Mouse (Mus musculus) G1E-ER4 (cell line): ENCODE data around the gene Vps37b. TPM values are rescaled to one million over a fixed set of nuclear protein-coding genes. Genes with fewer than 3 reads are reported as not detected.

Experiments used
- GATA1 ChIP-seq: IDR thresholded peaks from one replicate; pipeline ENCODE4 v1.8.0; 2012; ENCODE audit warnings: low read length, inconsistent platforms
- polyA plus RNA-seq: library from polyadenylated mRNA; stranded (reverse); fragments of >175 nt; gene quantifications from 2 replicates; pipeline ENCODE4 v1.2.3, GENCODE M21; 2012

Gene Vps37b
- polyA plus RNA-seq, 1 experiment, result 177 TPM

- TF ChIP-seq GATA1, result no peak
Measured at GRCm38 (mm10) chr5:123986925-123987324, 45.1 kb downstream of the Vps37b start.

- TF ChIP-seq GATA1, result no peak
Measured at GRCm38 (mm10) chr5:123985434-123985833, 46.6 kb downstream of the Vps37b start.

- no peak for TF ChIP-seq GATA1
Measured at GRCm38 (mm10) chr5:123982838-123983237, 49.2 kb downstream of the Vps37b start.

GRCm38 (mm10) chr5:123981250-123981554, 50.9 kb downstream of the Vps37b start:
- no peak for TF ChIP-seq GATA1

- no peak for TF ChIP-seq GATA1
Measured at GRCm38 (mm10) chr5:123980521-123981249, 51.4 kb downstream of the Vps37b start.

GRCm38 (mm10) chr5:123979980-123980369, 52.1 kb downstream of the Vps37b start:
- no peak for TF ChIP-seq GATA1

GRCm38 (mm10) chr5:123979221-123979979, 52.7 kb downstream of the Vps37b start:
- no peak for TF ChIP-seq GATA1

GRCm38 (mm10) chr5:123978131-123978530, 53.9 kb downstream of the Vps37b start:
- TF ChIP-seq GATA1, result no peak

- no peak for TF ChIP-seq GATA1
Measured at GRCm38 (mm10) chr5:123977231-123977630, 54.8 kb downstream of the Vps37b start.

GRCm38 (mm10) chr5:123975668-123976180, 56.3 kb downstream of the Vps37b start:
- TF ChIP-seq GATA1, result no peak

GRCm38 (mm10) chr5:123974616-123975111, 57.4 kb downstream of the Vps37b start:
- TF ChIP-seq GATA1, result no peak

- no peak for TF ChIP-seq GATA1
Measured at GRCm38 (mm10) chr5:123974179-123974485, 57.9 kb downstream of the Vps37b start.

GRCm38 (mm10) chr5:123973299-123974178, 58.5 kb downstream of the Vps37b start, which contains the start of gene Hip1r:
Gene Hip1r (plus strand): TSS chr5:123973628.
- TF ChIP-seq GATA1, result no peak

GRCm38 (mm10) chr5:123972453-123972852, 59.6 kb downstream of the Vps37b start:
- no peak for TF ChIP-seq GATA1

GRCm38 (mm10) chr5:123970576-123970975, 61.5 kb downstream of the Vps37b start:
- no peak for TF ChIP-seq GATA1

GRCm38 (mm10) chr5:123969216-123969615, 62.9 kb downstream of the Vps37b start:
- no peak for TF ChIP-seq GATA1
